Mouse (Mus musculus) heart, adult 9 months (tissue): ENCODE results near the gene Setd6.
A peak's percentile ranks its signal among the peaks of the same experiment; 100 is the strongest.

ENCODE experiments used
- DNase-seq, 2 experiments: peaks; one replicate each; pipeline ENCODE4 v3.0.0; 2022; ENCODE audit warnings: low spot score in 2 of 2

The Setd6 gene

GRCm38 (mm10) chr8:95715676-95716531, at the start of gene Setd6:
Gene Setd6, plus strand, starts transcription at chr8:95715881.
- DNase-seq, result peak; percentile 87 to 88

GRCm38 (mm10) chr8:95668163-95668958, 47.3 kb upstream of the Setd6 start:
- DNase-seq, result no peak

DNA sequence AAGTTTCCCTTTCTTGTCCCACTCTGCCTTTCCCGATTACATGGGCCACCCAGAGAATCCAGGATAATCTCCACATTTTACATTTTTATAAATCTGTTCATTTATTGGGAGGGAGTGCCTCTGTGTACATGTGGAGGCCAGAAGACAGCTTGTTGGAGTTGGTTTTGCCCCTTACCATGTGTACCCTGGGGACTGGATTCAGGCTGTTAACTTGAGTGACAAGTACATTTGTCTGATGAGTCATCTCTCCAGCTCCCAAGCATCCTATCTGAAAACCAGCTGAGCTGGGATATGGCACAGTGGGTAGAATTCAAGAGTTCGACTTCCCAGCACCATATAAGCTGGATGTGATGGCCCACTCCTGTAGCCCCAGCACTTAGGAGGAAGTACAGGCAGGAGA, 45.7 kb upstream of the Setd6 start:
- DNase-seq, result no peak

GRCm38 (mm10) chr8:95671861-95672260, 43.8 kb upstream of the Setd6 start:
- no peak for DNase-seq

DNA sequence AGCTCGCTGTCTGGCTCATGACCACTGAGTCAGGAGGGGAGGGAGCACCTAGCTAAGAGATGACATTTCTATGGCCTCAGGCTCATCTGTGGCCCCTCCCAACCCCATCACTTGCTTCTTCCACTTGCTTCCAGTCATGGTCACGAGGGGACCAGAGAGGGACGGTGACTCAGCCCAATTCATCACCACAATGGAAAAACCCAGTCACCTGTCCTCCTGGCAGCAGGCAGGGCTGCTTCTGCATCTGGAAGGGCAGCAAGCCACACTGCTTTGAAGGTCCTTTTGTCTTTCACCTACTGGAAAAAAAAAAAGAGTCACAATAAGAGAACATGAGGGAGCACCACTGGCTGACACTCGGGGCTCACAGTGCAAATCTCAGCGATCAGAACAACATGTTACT, 42.9 kb upstream of the Setd6 start:
- DNase-seq, result no peak

DNA sequence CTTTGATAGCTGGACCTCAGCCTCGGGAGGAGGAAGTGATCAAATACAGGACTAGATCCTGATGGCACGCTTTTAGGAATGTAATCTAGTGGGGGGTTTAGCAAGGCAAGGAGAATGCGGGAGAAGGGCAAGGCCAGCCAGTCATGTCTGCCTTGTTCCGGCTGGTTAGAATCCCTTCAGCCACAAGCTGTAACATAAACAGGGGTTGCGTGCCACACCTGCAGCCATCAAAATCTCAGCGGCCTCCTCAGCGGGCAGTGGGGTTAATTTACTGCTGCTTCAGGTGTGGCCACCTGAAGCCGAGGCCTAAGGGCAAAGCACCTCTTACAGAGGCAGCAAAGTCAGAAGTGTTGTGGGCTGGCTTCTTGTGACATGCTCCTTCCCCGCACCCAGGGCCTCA, 39.0 kb upstream of the Setd6 start, which contains the start of gene Ndrg4:
Ndrg4 (plus strand) TSS at position 350 of the 400 bp plus-strand sequence.
- no peak for DNase-seq

GRCm38 (mm10) chr8:95677591-95678023, 38.1 kb upstream of the Setd6 start:
- DNase-seq, result no peak

DNA sequence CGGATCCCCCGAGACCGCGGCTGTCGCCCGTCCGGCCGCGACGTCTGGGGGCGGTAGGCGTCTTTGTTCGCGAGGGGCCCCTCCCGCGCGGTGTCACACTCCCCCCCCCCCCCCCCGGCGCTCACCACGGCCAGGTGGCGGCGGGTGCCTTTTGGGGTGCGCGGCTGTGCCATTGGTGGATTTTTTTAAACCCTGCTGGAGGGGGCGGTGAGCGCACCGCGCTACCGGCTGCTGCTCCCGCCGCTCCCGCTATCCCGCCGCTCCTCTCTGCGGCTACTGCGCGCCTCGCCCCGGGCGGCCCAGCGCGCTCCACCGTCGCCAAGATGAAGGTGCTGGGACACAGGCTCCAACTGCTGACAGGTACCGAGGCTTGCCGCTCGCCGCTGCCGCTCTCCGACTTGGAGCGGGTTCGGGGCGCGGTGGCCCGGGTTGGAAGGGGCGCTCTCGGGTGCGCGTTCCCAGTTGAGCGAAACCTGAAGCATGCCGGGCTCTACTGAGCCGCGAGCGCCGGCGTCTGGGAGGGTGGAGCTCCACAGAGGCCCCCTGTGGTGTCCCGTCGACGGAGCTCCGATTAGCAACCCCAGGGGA, 37.6 kb upstream of the Setd6 start:
- no peak for DNase-seq

DNA sequence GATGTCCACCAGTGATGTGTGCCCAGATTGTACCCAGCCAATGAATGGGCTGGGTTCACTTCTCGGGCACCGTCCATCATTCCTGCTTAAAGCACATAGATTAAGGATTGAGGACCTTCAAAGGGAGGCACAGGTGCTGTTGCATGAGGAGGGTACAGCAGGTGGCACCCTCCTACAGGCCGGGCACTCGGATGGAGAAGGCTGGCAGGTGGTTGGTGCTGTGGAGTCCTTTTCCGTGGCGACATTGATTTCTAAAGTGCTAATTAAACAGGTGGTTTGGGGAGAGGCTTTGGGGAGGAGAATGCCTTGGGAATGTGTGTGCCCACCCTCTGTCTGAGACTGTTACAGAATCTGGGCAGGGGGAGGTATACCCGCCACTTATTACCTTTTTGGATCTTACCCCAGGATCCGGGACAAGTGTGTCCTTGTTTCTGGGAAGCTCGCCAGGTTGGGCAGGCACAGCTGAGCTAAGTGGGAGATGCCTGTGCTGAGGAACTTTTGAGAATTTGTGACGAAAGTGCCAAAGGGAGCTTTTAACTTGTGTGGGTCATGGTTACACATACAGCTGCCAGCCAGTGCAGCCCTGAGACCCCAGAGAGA, 27.5 kb upstream of the Setd6 start:
- DNase-seq, result no peak

GRCm38 (mm10) chr8:95690929-95691541, 24.6 kb upstream of the Setd6 start:
- DNase-seq, result no peak

- DNase-seq, result no peak
Measured at GRCm38 (mm10) chr8:95694631-95695030, 21.1 kb upstream of the Setd6 start.

GRCm38 (mm10) chr8:95696661-95697060, 19.0 kb upstream of the Setd6 start:
- DNase-seq, result no peak

DNA sequence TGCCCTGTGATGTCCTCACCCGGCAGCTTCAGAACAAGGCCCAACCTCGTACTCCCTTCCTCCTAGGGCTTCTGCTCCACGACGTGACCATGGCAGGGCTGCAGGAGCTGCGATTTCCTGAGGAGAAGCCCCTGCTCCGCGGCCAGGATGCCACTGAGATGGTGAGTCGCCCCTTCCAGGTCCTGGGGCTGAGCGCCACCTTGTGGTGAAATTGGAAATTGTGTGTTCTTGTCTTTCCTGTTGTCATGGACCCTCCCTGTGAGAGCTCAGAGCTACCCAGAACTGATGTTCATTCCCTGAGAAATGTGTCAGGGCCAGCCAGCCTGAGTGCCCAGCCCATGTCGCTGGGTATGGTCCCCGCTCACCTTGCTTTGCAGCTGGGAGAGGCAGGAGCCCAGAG, 18.6 kb upstream of the Setd6 start:
- peak in 1 of 2 experiments; percentile 62 for DNase-seq

GRCm38 (mm10) chr8:95698179-95698578, 17.5 kb upstream of the Setd6 start:
- DNase-seq, result no peak

GRCm38 (mm10) chr8:95700282-95700681, 15.4 kb upstream of the Setd6 start:
- no peak for DNase-seq

- no peak for DNase-seq
Measured at GRCm38 (mm10) chr8:95701809-95702208, 13.9 kb upstream of the Setd6 start.

- peak; percentile 75 to 79 for DNase-seq
Measured at GRCm38 (mm10) chr8:95702480-95703446, 12.9 kb upstream of the Setd6 start.

DNA sequence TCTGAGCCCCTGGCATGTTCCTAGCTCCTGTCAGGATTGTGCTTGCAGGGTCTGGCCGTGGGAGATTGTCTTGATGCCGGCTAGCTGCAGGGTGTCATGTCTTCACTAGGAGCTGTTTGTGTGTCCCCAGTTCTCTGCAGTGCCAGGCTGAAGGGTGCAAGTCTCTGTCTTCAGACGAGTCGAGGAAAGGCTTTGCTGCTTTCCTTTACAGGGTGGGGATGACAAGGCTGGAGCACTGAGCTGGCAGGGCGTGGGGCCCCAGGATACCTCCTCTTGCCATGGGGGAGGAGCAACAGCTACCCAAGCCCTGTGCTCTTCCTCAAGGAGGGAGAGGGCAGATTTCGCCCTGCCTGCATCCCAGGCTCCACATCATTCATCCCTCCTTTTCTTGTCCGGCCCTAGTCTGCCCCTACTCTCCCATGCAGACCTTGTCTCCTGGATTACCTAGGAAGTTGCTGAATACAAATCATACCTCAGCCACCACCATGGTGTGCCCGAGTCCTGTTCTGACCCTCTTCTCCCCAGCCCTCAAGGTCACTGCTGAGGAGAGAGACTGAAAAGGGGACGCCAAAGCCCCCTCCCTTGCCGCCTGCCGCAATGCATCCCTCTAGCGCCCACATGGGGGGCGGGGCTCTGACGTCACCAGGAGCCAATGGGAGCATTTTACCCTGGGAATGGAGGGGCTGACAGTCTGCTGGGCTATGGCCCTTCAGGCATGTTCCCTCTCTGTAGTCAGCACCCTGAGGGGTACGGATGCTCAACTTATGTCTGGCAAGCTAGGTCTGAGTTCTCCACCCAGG, 12.0 kb upstream of the Setd6 start:
- DNase-seq, result peak in 1 of 2 experiments; percentile 39

GRCm38 (mm10) chr8:95704538-95704937, 11.1 kb upstream of the Setd6 start:
- DNase-seq, result no peak
